Mouse (Mus musculus): Measurements from ENCODE around the gene Olfr1411.

The Olfr1411 gene

GRCm38 (mm10) chr1:92638736-92639135, 44.5 kb downstream of the Olfr1411 start:
- ATAC-seq (ENCODE audit: low TSS enrichment): no peak

GRCm38 (mm10) chr1:92640393-92640792, 46.2 kb downstream of the Olfr1411 start:
- no peak for ATAC-seq (ENCODE audit: low TSS enrichment)

GRCm38 (mm10) chr1:92641514-92642272, 47.5 kb downstream of the Olfr1411 start, which contains the start of gene Cops9:
Gene Cops9 (minus strand): TSS chr1:92641985.
- ATAC-seq (ENCODE audit: low TSS enrichment): peak; percentile 86

GRCm38 (mm10) chr1:92643691-92644090, 49.5 kb downstream of the Olfr1411 start:
- ATAC-seq (ENCODE audit: low TSS enrichment): no peak

GRCm38 (mm10) chr1:92644916-92645315, 50.7 kb downstream of the Olfr1411 start:
- ATAC-seq (ENCODE audit: low TSS enrichment): no peak

GRCm38 (mm10) chr1:92646111-92646510, 51.9 kb downstream of the Olfr1411 start:
- no peak for ATAC-seq (ENCODE audit: low TSS enrichment)

GRCm38 (mm10) chr1:92646601-92647000, 52.4 kb downstream of the Olfr1411 start:
- no peak for ATAC-seq (ENCODE audit: low TSS enrichment)

- ATAC-seq (ENCODE audit: low TSS enrichment): no peak
These were observed 52.8 kb downstream of the Olfr1411 start for GRCm38 (mm10) chr1:92647026-92647425.
